Mouse (Mus musculus): ENCODE results near the gene Ikzf1. TPM values are rescaled to one million over a fixed set of nuclear protein-coding genes. Genes with fewer than 3 reads are reported as not detected.

The Ikzf1 gene
- polyA plus RNA-seq, 1 experiment = 1.0 TPM

- no peak for TF ChIP-seq CEBPB (IDR thresholded peaks at IDR 0.05; ENCODE audit: low read depth)
- H3K4me3 ChIP-seq (ENCODE audit: insufficient read depth, poor library complexity, severe bottlenecking) = no peak overlapping the region
- no peak overlapping the region for H3ac ChIP-seq (ENCODE audit: control insufficient read depth, insufficient read length, low read depth)
- no peaks in the 10 kb centered on the region for H3K79me2 ChIP-seq (ENCODE audit: control insufficient read depth, insufficient read depth)
- no peaks in the 10 kb centered on the region for H3K79me3 ChIP-seq (ENCODE audit: low read depth)
- no peaks in the 10 kb centered on the region for H3K27me3 ChIP-seq (ENCODE audit: control insufficient read depth, insufficient read depth, insufficient read length)
- no peaks in the 10 kb centered on the region for H3K36me3 ChIP-seq (ENCODE audit: control insufficient read depth, insufficient read depth)
These were observed 42.0 kb downstream of the Ikzf1 start for GRCm38 (mm10) chr11:11726807-11727276.

GRCm38 (mm10) chr11:11727936-11728556 is 43.2 kb downstream of the Ikzf1 start:
- no peaks in the 10 kb centered on the region for H3K79me3 ChIP-seq (ENCODE audit: low read depth)
- no peaks in the 10 kb centered on the region for H3K36me3 ChIP-seq (ENCODE audit: control insufficient read depth, insufficient read depth)
- TF ChIP-seq MAX (IDR thresholded peaks at IDR 0.05) (no peak), MYOG (IDR thresholded peaks at IDR 0.05; ENCODE audit: control insufficient read depth, extremely low read depth, insufficient read length) (no peak), FOSL1 (IDR thresholded peaks at IDR 0.05; ENCODE audit: insufficient read depth, low read length, poor library complexity, severe bottlenecking) (no peak), USF1 (IDR thresholded peaks at IDR 0.05; ENCODE audit: low read depth) (no peak), CTCF (IDR thresholded peaks at IDR 0.05; ENCODE audit: control insufficient read depth, insufficient read depth, insufficient read length) (no peak), MYOD1 (IDR thresholded peaks at IDR 0.05; ENCODE audit: control insufficient read depth, insufficient read length, low read depth) (no peak), CEBPB (IDR thresholded peaks at IDR 0.05; ENCODE audit: low read depth) (no peak)
- H3K79me2 ChIP-seq (ENCODE audit: control insufficient read depth, insufficient read depth) = no peaks in the 10 kb centered on the region
- H3ac ChIP-seq (ENCODE audit: control insufficient read depth, insufficient read length, low read depth) = no peak overlapping the region
- no peak overlapping the region for H3K4me3 ChIP-seq (ENCODE audit: insufficient read depth, poor library complexity, severe bottlenecking)
- H3K27me3 ChIP-seq (ENCODE audit: control insufficient read depth, insufficient read depth, insufficient read length) = no peaks in the 10 kb centered on the region

- TF ChIP-seq MYOD1 (IDR thresholded peaks at IDR 0.05; ENCODE audit: control insufficient read depth, insufficient read length, low read depth) = no peak
- no peak for TF ChIP-seq USF1 (IDR thresholded peaks at IDR 0.05; ENCODE audit: low read depth)
- no peak for TF ChIP-seq MAX (IDR thresholded peaks at IDR 0.05)
- TF ChIP-seq CEBPB (IDR thresholded peaks at IDR 0.05; ENCODE audit: low read depth) = no peak
- TF ChIP-seq MYOG (IDR thresholded peaks at IDR 0.05; ENCODE audit: control insufficient read depth, extremely low read depth, insufficient read length) = no peak
- no peak for TF ChIP-seq CTCF (IDR thresholded peaks at IDR 0.05; ENCODE audit: control insufficient read depth, insufficient read depth, insufficient read length)
- TF ChIP-seq FOSL1 (IDR thresholded peaks at IDR 0.05; ENCODE audit: insufficient read depth, low read length, poor library complexity, severe bottlenecking) = no peak
- Histone ChIP-seq H3K27me3 (ENCODE audit: control insufficient read depth, insufficient read depth, insufficient read length) (no peaks in the 10 kb centered on the region), H3K79me3 (ENCODE audit: low read depth) (no peaks in the 10 kb centered on the region), H3K36me3 (ENCODE audit: control insufficient read depth, insufficient read depth) (no peaks in the 10 kb centered on the region), H3K4me3 (ENCODE audit: insufficient read depth, poor library complexity, severe bottlenecking) (no peak overlapping the region), H3ac (ENCODE audit: control insufficient read depth, insufficient read length, low read depth) (no peak overlapping the region), H3K79me2 (ENCODE audit: control insufficient read depth, insufficient read depth) (no peaks in the 10 kb centered on the region)
These were observed 44.4 kb downstream of the Ikzf1 start for GRCm38 (mm10) chr11:11729216-11729615.

GRCm38 (mm10) chr11:11730062-11730461 is 45.3 kb downstream of the Ikzf1 start:
- no peak overlapping the region for H3K4me3 ChIP-seq (ENCODE audit: insufficient read depth, poor library complexity, severe bottlenecking)
- TF ChIP-seq CTCF (IDR thresholded peaks at IDR 0.05; ENCODE audit: control insufficient read depth, insufficient read depth, insufficient read length) (no peak), MYOG (IDR thresholded peaks at IDR 0.05; ENCODE audit: control insufficient read depth, extremely low read depth, insufficient read length) (no peak), MYOD1 (IDR thresholded peaks at IDR 0.05; ENCODE audit: control insufficient read depth, insufficient read length, low read depth) (no peak)
- H3K79me3 ChIP-seq (ENCODE audit: low read depth) = no peaks in the 10 kb centered on the region
- H3K27me3 ChIP-seq (ENCODE audit: control insufficient read depth, insufficient read depth, insufficient read length) = no peaks in the 10 kb centered on the region
- no peaks in the 10 kb centered on the region for H3K79me2 ChIP-seq (ENCODE audit: control insufficient read depth, insufficient read depth)
- no peaks in the 10 kb centered on the region for H3K36me3 ChIP-seq (ENCODE audit: control insufficient read depth, insufficient read depth)
- no peak overlapping the region for H3ac ChIP-seq (ENCODE audit: control insufficient read depth, insufficient read length, low read depth)

- H3K4me3 ChIP-seq (ENCODE audit: insufficient read depth, poor library complexity, severe bottlenecking) = no peak overlapping the region
- no peaks in the 10 kb centered on the region for H3K27me3 ChIP-seq (ENCODE audit: control insufficient read depth, insufficient read depth, insufficient read length)
These were observed 46.9 kb downstream of the Ikzf1 start for GRCm38 (mm10) chr11:11731727-11732126.

GRCm38 (mm10) chr11:11732972-11733770 is 48.4 kb downstream of the Ikzf1 start:
- Histone ChIP-seq H3ac (ENCODE audit: control insufficient read depth, insufficient read length, low read depth) (no peak overlapping the region), H3K79me2 (ENCODE audit: control insufficient read depth, insufficient read depth) (no peaks in the 10 kb centered on the region), H3K4me3 (ENCODE audit: insufficient read depth, poor library complexity, severe bottlenecking) (no peak overlapping the region), H3K79me3 (ENCODE audit: low read depth) (no peaks in the 10 kb centered on the region), H3K36me3 (ENCODE audit: control insufficient read depth, insufficient read depth) (no peaks in the 10 kb centered on the region), H3K27me3 (ENCODE audit: control insufficient read depth, insufficient read depth, insufficient read length) (no peaks in the 10 kb centered on the region)
- TF ChIP-seq CEBPB (IDR thresholded peaks at IDR 0.05; ENCODE audit: low read depth) (no peak), MAX (IDR thresholded peaks at IDR 0.05) (no peak), MYOG (IDR thresholded peaks at IDR 0.05; ENCODE audit: control insufficient read depth, extremely low read depth, insufficient read length) (no peak), CTCF (IDR thresholded peaks at IDR 0.05; ENCODE audit: control insufficient read depth, insufficient read depth, insufficient read length) (no peak), FOSL1 (IDR thresholded peaks at IDR 0.05; ENCODE audit: insufficient read depth, low read length, poor library complexity, severe bottlenecking) (no peak), USF1 (IDR thresholded peaks at IDR 0.05; ENCODE audit: low read depth) (no peak), MYOD1 (IDR thresholded peaks at IDR 0.05; ENCODE audit: control insufficient read depth, insufficient read length, low read depth) (no peak)

More at GRCm38 (mm10) chr11:11731727-11732126, 46.9 kb downstream of the Ikzf1 start:
- no peaks in the 10 kb centered on the region for H3K79me3 ChIP-seq (ENCODE audit: low read depth)
- no peaks in the 10 kb centered on the region for H3K36me3 ChIP-seq (ENCODE audit: control insufficient read depth, insufficient read depth)
- no peak for TF ChIP-seq CTCF (IDR thresholded peaks at IDR 0.05; ENCODE audit: control insufficient read depth, insufficient read depth, insufficient read length)
- no peak for TF ChIP-seq MAX (IDR thresholded peaks at IDR 0.05)
- no peak for TF ChIP-seq FOSL1 (IDR thresholded peaks at IDR 0.05; ENCODE audit: insufficient read depth, low read length, poor library complexity, severe bottlenecking)
- no peaks in the 10 kb centered on the region for H3K79me2 ChIP-seq (ENCODE audit: control insufficient read depth, insufficient read depth)
- H3ac ChIP-seq (ENCODE audit: control insufficient read depth, insufficient read length, low read depth) = no peak overlapping the region

Measured in C2C12 (cell line).